Mouse (Mus musculus): ENCODE measurements around the gene Ripk1. TPM values are rescaled to one million over a fixed set of nuclear protein-coding genes. Genes with fewer than 3 reads are reported as not detected.

Ripk1 gene
- 2.3 and 4.1 TPM in 2 replicates for polyA plus RNA-seq (2012; rRNA removed)

GRCm38 (mm10) chr13:34002058-34003006, at the start of gene Ripk1, which contains the start of gene Serpinb6a:
Gene Ripk1 (plus strand): TSS chr13:34002363.
Gene Serpinb6a (minus strand): TSS chr13:34002794.

DNA sequence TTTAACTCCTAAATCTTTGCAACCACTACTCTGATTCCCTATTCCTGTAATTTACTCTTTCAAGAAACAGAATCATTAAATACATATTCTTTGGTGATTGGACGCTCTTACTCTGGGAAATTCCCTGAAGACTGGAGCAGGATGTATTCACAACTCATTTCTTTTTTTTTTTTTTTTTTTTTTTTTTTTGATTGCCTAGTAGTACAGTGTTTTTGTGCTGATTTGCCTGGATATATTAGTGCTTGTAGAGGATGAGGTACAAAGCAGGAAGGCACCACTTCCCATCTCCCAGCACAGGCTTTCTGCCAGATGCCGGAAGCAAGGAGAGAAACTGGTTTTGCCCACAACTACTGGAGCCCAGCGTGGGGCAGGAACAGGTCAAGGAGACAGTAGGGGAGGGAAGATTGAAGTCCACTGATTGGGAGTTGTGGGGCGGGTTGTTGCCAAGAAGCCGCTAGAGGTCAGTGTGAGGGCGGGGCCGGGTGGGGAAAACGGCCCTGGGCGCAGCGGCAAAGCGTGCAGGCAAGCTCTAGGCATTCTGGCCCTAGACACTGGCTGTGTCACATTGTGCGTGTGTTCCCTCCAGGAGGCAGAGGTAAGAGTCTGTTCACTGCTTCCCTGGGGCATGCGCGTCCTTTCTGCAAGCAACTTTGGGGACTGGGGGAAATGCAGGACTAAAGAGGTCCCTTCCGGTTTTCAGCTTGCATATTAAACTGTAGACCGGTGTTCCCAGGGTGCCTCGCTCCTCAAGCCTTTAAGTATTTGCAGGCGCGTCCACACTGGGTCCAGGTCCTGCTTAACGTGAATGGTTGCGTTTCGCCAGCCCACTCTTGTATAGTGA, 37.7 kb upstream of the Ripk1 start, which contains the start of gene Nqo2:
Nqo2 (plus strand) TSS at position 482 of the 841 bp plus-strand sequence.

DNA sequence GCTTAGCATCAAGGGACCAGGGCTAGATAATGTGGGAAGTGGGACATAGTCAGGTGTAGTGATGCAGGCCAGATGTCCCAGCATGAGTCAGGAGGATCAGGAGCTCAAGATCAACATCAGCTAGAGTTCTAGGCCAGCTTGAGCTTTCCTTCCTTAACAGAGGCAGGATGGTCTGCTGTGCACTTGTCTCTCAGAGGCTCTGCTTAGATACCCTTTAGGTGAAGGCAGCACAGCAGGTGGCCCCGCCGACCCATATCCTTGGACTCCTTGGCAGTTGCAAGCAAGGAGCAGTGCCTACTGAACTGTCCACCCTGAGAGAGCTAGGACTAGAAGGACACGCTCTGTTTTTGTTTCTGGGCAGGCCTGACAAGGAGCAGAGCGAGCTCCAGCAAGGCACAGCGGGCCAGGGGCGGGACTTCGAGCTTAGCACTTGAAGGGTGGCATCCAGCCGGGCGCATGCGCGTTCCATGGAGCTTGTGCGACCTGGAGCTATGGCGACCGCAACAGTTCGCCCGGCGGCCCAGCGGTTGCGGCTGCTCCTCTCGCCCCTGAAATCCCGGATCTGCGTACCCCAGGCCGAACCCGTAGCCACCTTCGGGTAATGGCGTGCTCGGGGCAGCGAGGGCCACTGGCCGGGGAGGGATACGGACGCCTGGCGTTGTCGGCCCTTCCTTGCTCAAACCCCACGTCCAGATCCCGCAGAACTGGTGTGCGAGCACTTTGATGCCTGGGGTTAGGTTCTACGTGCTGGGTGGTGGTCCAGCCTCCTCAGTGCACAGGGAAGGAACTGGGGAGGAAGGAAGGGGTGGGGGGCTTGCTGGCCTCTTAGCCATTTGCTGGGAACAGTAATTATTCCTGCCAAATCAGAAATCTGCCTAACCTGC, 35.3 kb downstream of the Ripk1 start, which contains the start of gene Bphl:
Bphl (plus strand) TSS at position 426 of the 884 bp plus-strand sequence.

DNA sequence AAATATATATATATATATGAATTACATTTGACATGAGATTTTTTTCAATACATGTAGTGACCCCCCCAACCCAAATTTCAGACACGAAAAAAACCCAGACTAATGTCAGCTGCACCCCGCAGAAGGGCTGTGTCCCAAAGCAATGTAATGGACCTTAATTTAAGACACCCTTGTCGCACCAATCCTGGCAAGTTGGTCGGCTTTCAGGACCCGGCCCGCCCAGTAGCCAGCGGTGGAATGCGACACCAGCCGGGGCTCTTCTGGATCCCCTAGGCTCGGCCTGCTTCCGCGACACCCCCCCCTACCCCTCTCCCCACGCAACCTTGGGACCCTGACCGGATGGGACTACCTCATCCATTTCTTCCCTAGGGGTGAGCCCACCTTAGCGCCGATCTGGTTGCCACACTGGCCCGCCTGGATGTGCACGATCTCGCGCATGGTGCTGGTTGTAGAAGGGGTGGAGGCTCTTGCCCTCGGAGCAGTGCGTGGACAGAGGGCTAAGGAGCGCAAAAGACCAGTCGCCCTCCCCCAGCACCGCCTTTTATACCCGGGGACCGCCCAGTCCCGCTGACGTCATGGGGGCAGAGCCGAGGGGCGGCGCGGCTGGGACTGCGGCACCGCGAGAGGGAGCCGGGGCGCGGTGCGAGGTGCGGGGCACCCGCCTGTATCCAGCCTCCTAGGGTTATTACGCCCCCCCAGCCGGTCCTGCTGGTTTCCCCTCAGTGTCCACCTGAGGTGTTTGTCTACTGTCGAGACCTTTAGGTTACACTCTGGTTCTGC, 75.5 kb downstream of the Ripk1 start, which contains the start of gene Tubb2a:
Tubb2a (minus strand) TSS at position 516 of the 780 bp plus-strand sequence.

Other genes starting within 250 kb of the Ripk1 start
- gene Serpinb6e, start 159.0 kb upstream of the Ripk1 start, polyA plus RNA-seq (2012; rRNA removed) = not detected in 2 replicates
- not detected in 2 replicates for gene Serpinb6c, start 96.7 kb upstream of the Ripk1 start, polyA plus RNA-seq (2012; rRNA removed)
- gene Nqo2, start 37.7 kb upstream of the Ripk1 start, polyA plus RNA-seq (2012; rRNA removed) = 0.48 and 0.58 TPM in 2 replicates
- 22.5 and 23.3 TPM in 2 replicates for gene Serpinb6a, start 431 bp downstream of the Ripk1 start, polyA plus RNA-seq (2012; rRNA removed)
- gene Bphl, start 35.2 kb downstream of the Ripk1 start, polyA plus RNA-seq (2012; rRNA removed) = 6.7 and 8.9 TPM in 2 replicates
- gene Tubb2a, start 75.6 kb downstream of the Ripk1 start, polyA plus RNA-seq (2012; rRNA removed) = 145 and 215 TPM in 2 replicates
- 8.5 and 12.7 TPM in 2 replicates for gene Tubb2b, start 128.1 kb downstream of the Ripk1 start, polyA plus RNA-seq (2012; rRNA removed)
- 27.1 and 61.2 TPM in 2 replicates for gene Psmg4, start 160.6 kb downstream of the Ripk1 start, polyA plus RNA-seq (2012; rRNA removed)

Measured in stomach, adult 2 months (tissue).